Mouse (Mus musculus) layer of hippocampus, postnatal 25 days (tissue): ENCODE results near the gene Ccdc96. TPM values are rescaled to one million over a fixed set of nuclear protein-coding genes. Genes with fewer than 3 reads are reported as not detected.

Experiments
- DNase-seq, 2 experiments: peaks; one replicate each; pipeline ENCODE4 v3.0.0; 2022; ENCODE audit warnings: mixed read lengths in 2 of 2, low spot score in 1 of 2; ENCODE audit errors: extremely low spot score in 1 of 2
- total RNA-seq, 2 experiments: library from RNA; stranded (reverse); gene quantifications; 2 replicates each; pipeline ENCODE4 v1.2.3; 2021

The Ccdc96 gene
- 1 to 10 TPM; 1.1 to 1.5 TPM for total RNA-seq

- DNase-seq = peak; percentile 84 to 91
These were observed at the start of gene Ccdc96, which contains the start of gene Tada2b for GRCm38 (mm10) chr5:36484171-36484990. Gene Ccdc96 (plus strand): TSS chr5:36484588. Gene Tada2b (minus strand): TSS chr5:36484285.

- DNase-seq = no peak
These were observed 47.5 kb upstream of the Ccdc96 start for GRCm38 (mm10) chr5:36436858-36437257.

- no peak for DNase-seq
These were observed 43.6 kb upstream of the Ccdc96 start for GRCm38 (mm10) chr5:36440741-36441140.

GRCm38 (mm10) chr5:36444611-36445010 lies 39.8 kb upstream of the Ccdc96 start:
- no peak for DNase-seq

GRCm38 (mm10) chr5:36445028-36445427 lies 39.4 kb upstream of the Ccdc96 start:
- no peak for DNase-seq

GRCm38 (mm10) chr5:36446166-36446890 lies 38.1 kb upstream of the Ccdc96 start:
- DNase-seq = no peak

GRCm38 (mm10) chr5:36447872-36448271 lies 36.5 kb upstream of the Ccdc96 start:
- no peak for DNase-seq

- DNase-seq = no peak
These were observed 34.6 kb upstream of the Ccdc96 start for GRCm38 (mm10) chr5:36449710-36450358.

- no peak for DNase-seq
These were observed 33.3 kb upstream of the Ccdc96 start for GRCm38 (mm10) chr5:36451119-36451518.

- no peak for DNase-seq
These were observed 32.5 kb upstream of the Ccdc96 start for GRCm38 (mm10) chr5:36451872-36452389.

GRCm38 (mm10) chr5:36452821-36453220 lies 31.6 kb upstream of the Ccdc96 start:
- DNase-seq = no peak

- DNase-seq = no peak
These were observed 26.7 kb upstream of the Ccdc96 start for GRCm38 (mm10) chr5:36457706-36458105.

- peak in 1 of 2 experiments; percentile 61 for DNase-seq
These were observed 25.5 kb upstream of the Ccdc96 start for GRCm38 (mm10) chr5:36458926-36459325.

GRCm38 (mm10) chr5:36460712-36461111 lies 23.7 kb upstream of the Ccdc96 start:
- DNase-seq = no peak

GRCm38 (mm10) chr5:36461231-36461630 lies 23.2 kb upstream of the Ccdc96 start:
- no peak for DNase-seq

GRCm38 (mm10) chr5:36462810-36463209 lies 21.6 kb upstream of the Ccdc96 start:
- peak; percentile 70 to 92 for DNase-seq

- DNase-seq = no peak
These were observed 21.0 kb upstream of the Ccdc96 start for GRCm38 (mm10) chr5:36463391-36463790.

- peak; percentile 90 to 95 for DNase-seq
These were observed 19.4 kb upstream of the Ccdc96 start, which contains the start of gene Grpel1 for GRCm38 (mm10) chr5:36464709-36465661. Gene Grpel1 (plus strand): TSS chr5:36464998.

GRCm38 (mm10) chr5:36465889-36466288 lies 18.5 kb upstream of the Ccdc96 start:
- DNase-seq = no peak

GRCm38 (mm10) chr5:36471206-36471605 lies 13.2 kb upstream of the Ccdc96 start:
- DNase-seq = no peak
